Mouse (Mus musculus) olfactory bulb, adult 2 months (tissue): ENCODE results near the gene C1rb. TPM values are rescaled to one million over a fixed set of nuclear protein-coding genes. Genes with fewer than 3 reads are reported as not detected.
"Not testable (repeated sequence)": the region's sequence is repeated elsewhere in the genome, so short reads cannot be mapped to it uniquely, and the experiment has no call there.

Experiments
- H3K27ac ChIP-seq: fragments of 200-500 bp; 2 replicates; pipeline ENCODE4 v1.5.1; 2012; ENCODE audit warnings: low read depth, low read length; ENCODE audit not compliant: insufficient read depth
- H3K4me1 ChIP-seq: fragments of 200-500 bp; 2 replicates; pipeline ENCODE4 v1.6.1; 2012; ENCODE audit warnings: low read length; ENCODE audit not compliant: control insufficient read depth, insufficient read depth
- H3K4me3 ChIP-seq: fragments of 200-500 bp; 2 replicates; pipeline ENCODE4 v1.5.1; 2012; ENCODE audit warnings: mild to moderate bottlenecking, low read depth, low read length, moderate library complexity; ENCODE audit not compliant: insufficient read depth
- CTCF ChIP-seq: fragments of 200-500 bp; IDR thresholded peaks from 2 replicates; pipeline ENCODE4 v1.5.1; 2012; ENCODE audit warnings: low read depth, mild to moderate bottlenecking, low read length, moderate library complexity; ENCODE audit not compliant: insufficient read depth
- POLR2A ChIP-seq: fragments of 200-500 bp; IDR thresholded peaks from 2 replicates; pipeline ENCODE4 v1.6.1; 2012; ENCODE audit warnings: mild to moderate bottlenecking, low read depth, low read length, moderate library complexity; ENCODE audit not compliant: insufficient read depth
- WGBS: fragments of 180-500 bp; shearing (Covaris S2); methylation state at CpG from one replicate; pipeline ENCODE4 v1.1.7; 2018; 5-methylcytosine and 5-hydroxymethylcytosine counted together
- polyA plus RNA-seq: library from polyadenylated mRNA; stranded (reverse); fragments of >200 nt; gene quantifications from 2 replicates; pipeline ENCODE4 v1.2.4, GENCODE M21; 2012; ENCODE audit warnings: low replicate concordance; ENCODE audit not compliant: missing spikeins, insufficient read depth, insufficient read length

Gene C1rb
- polyA plus RNA-seq, result not detected in 2 replicates

GRCm38 (mm10) chr6:124570026-124570425 lies at the start of gene C1rb:
TSS of gene C1rb (plus strand) at chr6:124570294.
- WGBS, result under 1% methylated on average over 8 of the region's 8 CpGs
- TF ChIP-seq POLR2A, result no peak
- TF ChIP-seq CTCF, result peak; percentile 45
- no peak within 1 kb of the TSS for H3K4me3 ChIP-seq
- H3K27ac ChIP-seq, result no peak within 1 kb of the TSS
- no peaks in the 10 kb centered on the region for H3K4me1 ChIP-seq

GRCm38 (mm10) chr6:124522082-124522481 lies 48.0 kb upstream of the C1rb start:
- not testable (repeated sequence) for H3K4me1 ChIP-seq, H3K4me3 ChIP-seq, H3K27ac ChIP-seq
- WGBS, result 51% methylated on average over 7 of the region's 7 CpGs

- no peaks in the 10 kb centered on the region for H3K4me1 ChIP-seq
- no peak overlapping the region for H3K27ac ChIP-seq
- TF ChIP-seq CTCF (no peak), POLR2A (no peak)
- WGBS, result 77% methylated on average over 3 of the region's 3 CpGs
- H3K4me3 ChIP-seq, result no peak overlapping the region
Measured at GRCm38 (mm10) chr6:124527881-124528280, 42.2 kb upstream of the C1rb start.

GRCm38 (mm10) chr6:124531077-124531476 lies 39.0 kb upstream of the C1rb start:
- Histone ChIP-seq H3K27ac (no peak overlapping the region), H3K4me3 (no peak overlapping the region), H3K4me1 (no peaks in the 10 kb centered on the region)
- WGBS, result 95% methylated on average over 8 of the region's 8 CpGs
- TF ChIP-seq POLR2A (no peak), CTCF (no peak)

GRCm38 (mm10) chr6:124536125-124536829 lies 33.8 kb upstream of the C1rb start:
- not testable (repeated sequence) for H3K4me1 ChIP-seq, H3K27ac ChIP-seq, H3K4me3 ChIP-seq
- 85% methylated on average over 8 of the region's 8 CpGs for whole genome bisulfite sequencing

GRCm38 (mm10) chr6:124541176-124541575 lies 28.9 kb upstream of the C1rb start:
- not testable (repeated sequence) for H3K4me1 ChIP-seq, H3K27ac ChIP-seq, H3K4me3 ChIP-seq
- WGBS, result 80% methylated on average over 2 of the region's 2 CpGs

- H3K4me3 ChIP-seq, H3K4me1 ChIP-seq, H3K27ac ChIP-seq: not testable (repeated sequence)
- 0% methylated on average over 1 of the region's 1 CpGs for WGBS
Measured at GRCm38 (mm10) chr6:124542284-124542683, 27.8 kb upstream of the C1rb start, which contains the start of gene C1s1. TSS of gene C1s1 (minus strand) at chr6:124542359.

GRCm38 (mm10) chr6:124544466-124544865 lies 25.6 kb upstream of the C1rb start:
- no peak for TF ChIP-seq CTCF
- 89% methylated on average over 6 of the region's 6 CpGs for WGBS
- H3K4me1 ChIP-seq, result no peaks in the 10 kb centered on the region
- H3K27ac ChIP-seq, result no peak overlapping the region
- H3K4me3 ChIP-seq, result no peak overlapping the region

- Histone ChIP-seq H3K27ac (no peak overlapping the region), H3K4me3 (no peak overlapping the region), H3K4me1 (no peaks in the 10 kb centered on the region)
- TF ChIP-seq POLR2A, result no peak
- WGBS, result 85% methylated on average over 2 of the region's 2 CpGs
Measured at GRCm38 (mm10) chr6:124545425-124545824, 24.7 kb upstream of the C1rb start.

GRCm38 (mm10) chr6:124547979-124548378 lies 22.1 kb upstream of the C1rb start:
- not testable (repeated sequence) for H3K27ac ChIP-seq, H3K4me3 ChIP-seq, H3K4me1 ChIP-seq
- 96% methylated on average over 3 of the region's 3 CpGs for WGBS
